Mouse (Mus musculus) T-cell, adult 2 months (primary cell): ENCODE results near the gene Fam207a.
A peak's percentile ranks its signal among the peaks of the same experiment; 100 is the strongest.

Source experiments
- DNase-seq: peaks from one replicate; pipeline ENCODE4 v3.0.0; 2022; ENCODE audit warnings: low spot score

Gene Fam207a

DNA sequence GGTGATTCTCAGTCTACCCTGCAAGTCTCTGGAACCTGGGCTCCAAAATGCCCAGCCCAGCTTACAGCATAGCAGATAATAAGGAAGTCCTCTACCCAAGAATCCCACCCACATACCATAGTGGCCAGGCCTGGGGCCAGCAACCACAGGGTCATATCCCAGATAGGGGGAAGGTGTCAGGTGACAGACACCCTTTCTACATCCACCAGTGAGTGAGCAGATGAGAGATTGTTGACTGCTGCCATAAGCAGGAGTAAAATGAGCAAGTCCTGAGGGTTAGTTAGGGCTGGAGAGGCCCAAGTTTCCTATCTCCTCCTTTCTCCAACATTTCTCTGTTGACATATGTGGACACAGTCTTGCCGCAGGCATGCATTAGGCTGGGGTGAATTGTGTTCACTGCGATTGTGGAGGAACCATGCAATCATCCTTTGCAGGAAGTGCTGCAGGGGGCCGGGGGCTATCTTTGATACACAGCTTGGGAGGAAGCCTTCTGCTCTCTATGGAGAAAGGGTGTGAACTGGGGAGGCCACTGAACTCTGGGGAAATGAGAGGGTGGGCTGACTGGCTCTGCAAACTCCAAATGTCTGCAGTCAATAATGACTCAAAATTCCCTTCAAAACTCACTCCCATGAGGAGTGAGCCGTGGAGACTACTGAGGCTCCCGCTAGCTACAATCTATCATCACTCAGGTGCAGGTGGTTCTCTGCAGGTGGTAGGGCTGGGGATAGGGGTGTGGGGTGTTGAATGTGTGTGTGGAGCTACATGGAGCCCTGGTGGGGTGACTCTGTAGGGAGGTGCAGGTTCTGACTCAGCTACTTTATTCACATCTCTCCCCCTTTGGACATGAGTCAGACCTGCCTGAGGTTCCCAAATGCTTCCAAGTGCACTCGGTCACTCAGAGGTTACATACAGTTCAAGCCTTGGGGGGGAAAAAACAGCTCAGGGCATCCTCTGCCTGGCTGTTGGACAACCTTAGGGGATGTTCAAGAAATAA lies 15.7 kb upstream of the Fam207a start:
- DNase-seq, result no peak

DNA sequence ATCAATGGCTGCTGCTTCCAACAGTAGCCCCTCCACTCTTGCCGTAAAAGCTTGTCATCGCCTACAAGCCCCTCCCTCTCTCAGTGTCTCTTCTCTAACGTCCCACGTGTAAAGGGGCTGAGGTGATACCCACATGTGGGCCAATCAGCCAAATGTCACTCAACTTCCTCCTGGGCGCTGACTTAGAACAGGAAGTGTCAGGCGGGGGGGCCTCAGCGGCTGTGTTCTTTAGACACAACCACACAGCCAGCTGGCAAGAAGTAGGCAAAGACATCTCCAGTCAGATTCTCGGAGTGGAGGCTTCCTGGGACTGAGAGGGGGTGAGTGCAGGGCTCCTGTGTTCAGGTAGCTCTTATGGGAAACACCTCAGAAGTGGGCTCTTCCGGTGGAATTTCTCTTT lies 14.6 kb upstream of the Fam207a start, which contains the start of gene Itgb2:
Gene Itgb2 (plus strand): TSS at position 113 of the 400 bp plus-strand sequence.
- DNase-seq, result peak; percentile 84

DNA sequence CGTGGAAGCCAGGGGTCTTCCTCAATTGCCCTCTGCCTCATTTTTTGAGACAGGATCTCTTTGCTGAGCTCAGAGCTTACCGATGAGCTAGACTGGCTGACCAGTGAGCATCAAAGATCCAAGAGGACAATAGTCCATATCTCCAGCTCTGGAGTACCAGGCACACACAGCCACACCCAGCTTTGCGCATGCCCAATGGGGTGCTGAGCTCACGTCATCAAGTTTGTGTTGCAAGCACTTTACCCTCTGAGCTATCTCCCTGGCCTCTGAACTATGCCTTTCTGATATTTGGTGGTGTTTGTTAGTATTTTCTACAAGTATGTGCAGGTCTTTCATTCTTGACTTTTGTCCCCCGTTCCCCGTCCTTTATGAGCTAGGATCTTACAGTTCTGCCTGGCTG lies 13.0 kb upstream of the Fam207a start:
- no peak for DNase-seq

DNA sequence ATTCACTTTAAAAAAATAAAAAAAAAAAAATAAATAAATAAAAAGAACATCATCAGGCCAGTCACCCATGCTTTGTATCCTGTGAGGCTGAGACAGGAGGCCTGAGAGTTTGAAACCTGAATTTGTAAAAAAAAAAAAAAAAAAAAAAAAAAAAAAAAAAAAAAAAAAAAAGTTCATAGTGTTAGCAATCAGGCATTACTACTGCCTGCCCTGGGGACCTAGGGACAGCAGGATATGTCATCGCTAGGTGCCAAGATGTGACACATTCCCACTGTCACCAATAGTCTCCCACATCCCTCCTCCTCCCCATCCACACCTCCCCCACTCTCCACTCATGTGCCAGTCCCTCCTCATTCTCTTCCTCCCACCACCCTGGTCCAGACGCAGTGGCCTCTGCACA lies 10.9 kb upstream of the Fam207a start:
- no peak for DNase-seq

DNA sequence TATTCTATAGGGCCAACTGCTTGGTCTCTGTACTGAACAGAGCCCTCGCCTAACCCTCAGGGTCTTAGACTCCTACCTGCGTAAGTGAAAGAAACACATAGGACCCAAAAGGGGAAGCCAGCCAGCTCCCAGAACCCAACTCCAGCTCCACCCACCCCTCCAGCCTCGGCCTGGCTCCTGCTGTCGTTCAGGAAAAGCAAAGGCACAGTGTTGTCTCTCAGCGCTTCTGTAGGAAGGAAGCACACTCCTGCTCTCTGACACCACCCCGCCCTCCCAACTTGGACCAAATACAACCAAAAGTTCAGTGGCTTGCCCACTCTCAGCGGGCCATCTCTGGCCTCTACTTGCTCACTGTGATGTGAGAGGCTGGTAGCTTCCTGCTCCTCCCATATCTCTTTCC lies 7.7 kb upstream of the Fam207a start:
- no peak for DNase-seq

DNA sequence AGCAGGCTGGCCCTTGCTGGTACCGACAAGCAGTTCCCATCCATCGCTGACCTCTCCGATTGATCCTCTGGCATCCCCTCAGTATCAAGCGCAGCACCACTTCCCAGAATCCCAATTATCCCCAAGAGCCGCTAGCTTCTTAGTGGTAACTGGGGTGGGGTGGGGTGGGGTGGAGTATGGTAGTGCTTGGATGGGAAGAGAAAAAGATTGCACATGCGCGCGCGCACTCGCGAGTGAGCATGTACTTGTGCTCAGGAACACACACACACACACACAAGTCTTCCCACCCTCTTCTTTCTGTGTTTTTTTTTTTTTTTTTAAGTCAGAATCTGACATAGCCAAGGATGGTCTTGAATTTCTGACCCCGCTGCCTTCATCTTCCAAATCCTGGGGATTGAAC lies 7.2 kb upstream of the Fam207a start:
- DNase-seq, result no peak

DNA sequence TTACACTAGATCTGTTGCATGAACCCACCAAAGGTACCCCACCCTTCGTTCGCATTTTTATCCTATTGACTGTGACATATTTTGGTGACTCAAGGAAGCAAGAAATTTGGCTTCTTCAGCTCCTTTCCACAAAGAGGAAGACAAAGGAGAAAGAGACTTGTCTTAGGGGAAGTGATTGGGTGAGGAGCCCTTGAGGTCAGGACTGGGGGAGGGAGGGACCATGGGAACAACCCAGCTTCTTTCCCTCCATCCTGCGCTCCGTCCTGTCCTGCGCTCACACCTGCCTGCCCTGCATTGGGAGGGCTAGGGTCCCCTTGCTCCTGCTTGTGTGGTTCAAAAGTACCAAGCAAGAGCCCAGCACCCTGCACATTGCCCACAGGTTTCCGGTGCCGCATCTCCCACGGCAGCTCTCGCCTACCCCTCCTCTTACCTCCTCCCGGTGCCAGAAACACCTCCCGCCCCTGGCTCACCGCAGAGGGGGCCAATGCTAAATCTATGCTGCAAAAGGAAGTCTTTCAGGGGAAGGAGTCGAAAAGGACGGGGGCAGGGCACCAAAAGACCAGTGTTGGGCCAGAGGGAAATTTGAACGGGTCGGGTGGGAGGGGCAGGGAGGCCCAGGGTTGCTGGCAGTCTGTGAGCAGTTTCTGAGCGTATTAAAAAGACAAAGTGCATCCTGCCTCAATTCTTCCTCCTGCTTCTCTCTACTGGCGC lies 6.6 kb upstream of the Fam207a start:
- DNase-seq, result peak; percentile 83

DNA sequence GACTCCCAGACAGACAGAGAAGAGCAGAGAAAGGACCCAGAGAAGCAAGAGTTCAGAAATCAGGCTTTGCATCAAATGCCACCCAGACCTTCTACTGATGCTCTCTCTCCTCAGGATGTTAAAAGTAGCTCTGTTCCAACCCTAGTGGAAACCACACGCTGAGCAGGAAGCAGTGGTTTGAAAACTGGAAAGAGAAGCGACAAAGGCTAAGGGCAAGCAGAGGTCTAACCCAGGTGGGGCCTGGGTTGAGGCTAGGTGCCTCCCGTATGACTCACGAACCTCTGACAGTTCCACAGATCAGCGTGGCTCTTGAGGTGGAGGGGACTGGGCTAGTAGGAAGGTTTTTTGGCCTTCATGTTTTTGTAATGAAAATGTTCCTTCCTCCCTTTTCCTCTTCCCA lies 4.9 kb upstream of the Fam207a start:
- peak; percentile 84 for DNase-seq

DNA sequence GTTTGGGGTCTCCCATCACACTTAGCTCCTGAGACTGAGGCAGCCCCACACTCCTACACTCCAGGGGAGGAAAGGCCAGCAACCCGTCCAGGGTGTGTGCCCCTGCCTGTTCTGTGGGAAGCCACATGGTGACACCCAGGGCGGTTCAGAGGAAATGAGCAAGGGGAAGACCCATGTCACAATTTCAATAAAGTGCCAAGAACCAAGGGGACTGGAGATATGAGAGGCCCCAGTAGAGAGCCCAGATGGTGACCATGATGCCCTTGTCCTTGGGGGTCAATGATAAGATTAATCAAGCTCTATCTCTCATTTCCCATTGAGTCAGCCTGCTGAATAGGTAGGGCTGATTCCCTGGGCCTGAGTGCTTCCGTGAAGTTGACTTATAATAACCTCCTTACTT lies 3.6 kb upstream of the Fam207a start:
- no peak for DNase-seq

DNA sequence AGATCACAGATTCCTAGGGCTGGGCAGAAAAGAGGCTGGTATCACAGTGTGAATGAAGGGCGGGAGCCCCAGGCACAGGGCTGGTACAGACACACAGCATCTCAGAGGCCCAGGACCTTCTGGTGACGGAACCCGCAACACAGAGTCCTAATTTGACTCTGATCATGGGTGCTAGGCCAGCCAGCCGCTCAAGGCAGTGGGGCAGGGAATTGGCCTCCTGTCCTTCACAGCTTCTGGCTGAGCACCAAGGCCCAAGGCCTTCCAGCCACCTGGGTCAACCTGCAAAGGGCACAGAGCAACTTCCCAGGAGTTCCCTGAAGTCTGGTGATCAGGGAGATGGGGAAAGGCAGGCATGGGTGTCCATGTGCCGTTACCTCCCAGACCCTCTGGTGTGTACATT lies 2.2 kb upstream of the Fam207a start:
- DNase-seq, result no peak

DNA sequence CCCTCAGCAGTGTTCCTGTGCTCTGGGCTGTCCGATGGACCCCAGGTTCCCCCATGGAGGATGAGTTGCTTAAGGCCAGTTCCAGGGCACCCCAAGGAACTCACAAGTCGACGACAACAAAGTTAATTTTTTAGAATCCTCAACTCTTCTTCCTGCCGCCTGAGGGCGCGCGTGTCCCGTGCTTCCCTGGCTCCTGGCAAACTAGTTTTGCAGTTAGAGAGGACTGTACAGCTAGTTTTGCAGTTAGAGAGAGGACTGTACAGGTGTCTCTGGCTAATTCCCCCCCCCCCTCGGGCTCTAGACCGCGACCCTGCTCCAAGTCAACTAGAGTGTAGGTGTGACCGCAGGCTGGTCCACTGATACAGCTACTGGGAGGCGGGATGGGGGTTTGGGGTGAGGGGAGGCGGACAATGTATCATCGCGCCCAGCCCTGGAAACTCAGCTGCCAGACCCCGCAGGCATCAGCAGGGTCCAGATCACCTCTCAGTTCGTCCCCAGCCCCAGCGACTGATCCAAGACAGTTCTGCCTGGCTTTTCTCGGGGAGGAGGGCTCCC lies 1.6 kb upstream of the Fam207a start:
- DNase-seq, result peak; percentile 81

DNA sequence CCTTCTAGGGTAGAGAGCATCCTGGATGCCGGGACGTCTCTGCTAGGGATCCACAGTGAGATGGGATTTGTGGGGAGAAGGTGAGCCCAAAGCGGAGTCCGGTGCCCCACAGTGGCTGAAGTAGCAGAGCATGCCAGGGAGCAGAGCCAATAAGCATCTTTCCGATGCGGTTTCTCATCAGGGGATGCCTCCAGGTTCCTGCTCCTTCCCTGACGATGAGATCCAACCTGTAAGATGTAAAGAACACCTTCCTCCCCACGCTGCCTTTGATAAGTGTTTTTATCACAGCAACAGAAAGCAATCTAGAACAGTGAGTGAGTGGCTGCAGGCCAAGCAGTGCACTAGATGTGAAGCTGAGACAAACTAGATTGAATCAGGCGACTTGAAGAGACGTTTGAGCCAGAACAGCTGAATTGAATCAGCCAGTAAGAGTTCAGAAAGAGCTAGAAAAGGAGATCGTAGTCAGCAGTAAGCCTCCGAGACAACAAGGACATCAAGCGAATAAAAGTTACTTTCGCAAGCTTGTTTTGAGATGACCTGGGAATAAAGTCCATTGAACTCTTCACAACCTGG lies 880 bp upstream of the Fam207a start:
- no peak for DNase-seq

DNA sequence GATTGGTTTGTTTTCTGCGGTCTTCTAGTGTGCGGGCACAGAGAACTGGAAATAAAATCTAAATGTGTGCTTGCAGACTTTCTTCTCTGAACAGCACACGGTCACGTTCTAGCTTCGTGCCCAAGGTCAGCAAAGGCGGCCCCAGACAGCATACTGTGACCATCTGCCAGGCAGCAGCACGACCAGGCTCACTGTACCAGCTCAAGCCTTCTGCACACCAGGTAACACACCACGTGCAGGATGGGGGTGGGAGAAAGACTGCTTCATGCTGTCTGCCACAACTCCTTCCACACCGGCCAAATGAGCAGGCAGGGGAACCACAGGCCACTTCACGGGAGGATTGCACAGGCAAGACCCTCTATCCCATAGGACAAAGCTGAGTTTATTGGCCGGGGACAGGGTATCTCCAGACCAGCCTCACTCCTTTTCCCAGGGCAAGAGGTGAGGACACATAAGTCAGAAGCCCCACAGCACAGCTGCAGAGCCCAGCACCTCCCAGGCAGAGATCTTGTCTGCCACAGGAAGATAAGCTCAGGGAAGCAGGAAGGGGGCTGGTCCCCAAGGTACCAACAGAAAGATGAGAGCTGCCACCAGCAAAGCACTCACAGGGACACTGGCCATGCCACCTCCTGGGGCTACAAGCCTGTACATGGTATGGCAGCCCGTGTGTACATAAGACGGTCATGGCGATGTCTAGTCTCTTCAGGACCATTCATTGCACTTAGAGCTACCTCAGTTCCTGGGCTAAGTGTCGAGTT lies 5.2 kb downstream of the Fam207a start:
- DNase-seq, result no peak

DNA sequence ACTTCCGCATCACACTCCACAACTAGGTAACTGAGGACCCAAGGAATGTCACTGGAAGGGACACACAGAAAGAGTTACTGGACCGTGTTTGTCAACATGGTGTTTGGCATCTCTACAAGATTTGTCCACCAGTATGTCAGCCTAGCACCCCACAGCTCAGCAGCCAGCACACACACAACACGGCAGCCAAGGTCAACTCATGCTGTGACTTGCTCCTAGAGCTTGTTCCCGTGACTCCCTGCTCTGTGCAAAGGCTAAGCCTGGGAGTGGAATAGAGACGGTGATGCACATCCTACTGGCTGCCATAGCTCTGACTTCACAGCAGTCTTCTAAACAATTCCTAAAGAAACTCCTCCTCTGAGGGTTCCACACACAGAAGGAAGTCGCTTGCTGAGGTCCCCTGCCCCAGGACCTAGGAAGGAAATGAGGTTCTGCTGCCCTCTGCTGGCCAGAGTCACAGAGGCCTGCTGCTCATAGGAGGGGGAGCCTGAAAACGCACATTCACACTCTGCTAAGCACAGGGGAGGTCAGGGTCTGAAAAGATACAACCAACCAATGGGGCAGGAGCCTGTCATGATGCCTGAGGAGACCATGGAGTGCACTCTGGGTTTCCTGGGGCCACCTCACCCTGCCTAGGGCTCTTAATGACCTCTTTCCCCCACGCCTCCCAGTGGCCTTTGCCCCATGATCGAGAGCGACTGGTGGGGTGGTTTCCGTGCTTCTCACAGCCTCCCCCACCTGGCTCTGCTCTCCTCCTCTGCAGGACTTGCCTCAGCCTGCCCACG lies 6.0 kb downstream of the Fam207a start:
- DNase-seq, result peak; percentile 69

DNA sequence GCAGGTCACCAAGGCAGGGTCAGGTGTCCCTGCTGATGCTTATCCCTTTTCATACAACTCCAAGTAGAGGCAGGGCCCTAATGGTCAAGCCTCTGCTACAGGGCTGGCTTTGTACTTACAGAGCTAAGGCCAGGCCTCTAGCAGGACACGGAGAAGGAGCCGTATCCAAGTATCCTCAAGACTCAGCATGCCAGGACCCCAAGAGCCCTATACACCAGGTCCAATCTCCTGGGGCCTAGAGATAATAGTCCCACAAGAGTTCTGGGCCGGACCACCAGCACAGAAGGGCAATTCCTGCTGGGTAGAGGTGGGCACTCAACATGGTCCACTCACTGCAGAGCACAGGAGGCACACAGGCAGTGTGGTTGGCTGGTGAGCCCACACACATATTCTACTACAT lies 6.8 kb downstream of the Fam207a start:
- no peak for DNase-seq

DNA sequence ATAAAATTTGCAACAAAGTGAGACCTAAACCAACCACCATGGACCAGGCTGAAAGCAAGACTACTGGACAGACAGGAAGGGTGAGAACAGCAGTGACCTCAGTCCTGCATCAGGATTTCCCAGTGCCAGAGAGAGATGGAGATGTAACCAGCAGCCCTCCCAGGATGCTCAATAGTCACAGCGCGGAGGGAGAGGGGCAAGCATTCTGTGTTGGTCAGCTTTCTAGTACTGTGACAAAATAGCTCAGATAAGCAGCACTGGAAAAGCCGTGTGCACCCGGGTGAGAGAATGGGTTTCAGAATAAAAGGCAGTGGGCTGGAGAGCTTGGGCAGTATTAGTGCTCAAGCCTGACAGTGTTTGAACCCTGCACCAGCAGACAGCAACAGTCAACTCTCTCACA lies 7.8 kb downstream of the Fam207a start:
- DNase-seq, result no peak

DNA sequence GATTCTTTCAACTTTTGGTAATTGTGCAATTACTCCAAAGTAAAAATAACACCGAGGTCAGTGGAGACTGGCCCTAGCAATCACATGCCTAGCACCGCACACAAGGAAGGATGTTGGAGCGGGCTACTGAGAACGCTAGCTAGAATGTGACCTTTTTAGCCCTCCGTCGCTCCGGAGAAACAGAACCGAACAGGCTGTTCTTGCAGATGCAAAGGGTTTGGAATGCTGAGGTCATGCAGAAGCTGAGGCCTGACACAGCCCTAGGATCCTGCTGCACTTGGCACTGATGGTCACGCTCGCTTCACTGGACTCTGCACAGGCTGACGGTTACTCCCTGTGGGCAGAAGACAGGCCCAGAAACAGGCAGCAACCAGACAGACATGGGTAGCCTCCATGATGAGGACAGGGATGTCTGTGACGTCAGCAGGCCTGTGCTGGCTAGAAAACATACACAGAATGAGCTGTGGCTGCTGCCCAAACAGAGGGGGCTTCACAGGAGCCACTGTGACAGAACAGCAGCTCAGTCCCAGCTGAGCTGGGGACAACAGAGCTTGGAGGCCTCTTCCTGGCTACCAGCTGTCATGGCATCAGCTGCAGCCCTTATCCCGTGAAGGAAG lies 8.5 kb downstream of the Fam207a start:
- DNase-seq, result no peak

DNA sequence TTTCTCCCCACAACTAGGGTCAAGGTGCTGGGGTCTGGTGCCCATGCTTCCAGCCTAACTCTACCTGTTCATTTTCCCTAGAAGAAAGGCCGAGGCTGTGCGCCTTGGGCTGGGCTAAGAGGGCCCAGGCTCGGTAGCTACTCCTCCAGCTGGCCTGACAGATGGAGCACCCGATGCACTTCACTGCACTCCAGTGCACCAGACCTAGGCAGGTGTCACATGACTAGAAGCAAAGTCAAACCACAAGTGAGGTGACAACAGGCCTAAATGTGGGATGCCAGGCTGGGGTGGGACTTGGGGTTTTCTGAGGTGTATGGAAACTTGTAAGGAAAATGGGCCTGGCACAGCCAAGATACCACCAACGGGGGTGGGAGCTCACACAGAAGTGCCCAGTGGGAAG lies 9.1 kb downstream of the Fam207a start:
- no peak for DNase-seq

DNA sequence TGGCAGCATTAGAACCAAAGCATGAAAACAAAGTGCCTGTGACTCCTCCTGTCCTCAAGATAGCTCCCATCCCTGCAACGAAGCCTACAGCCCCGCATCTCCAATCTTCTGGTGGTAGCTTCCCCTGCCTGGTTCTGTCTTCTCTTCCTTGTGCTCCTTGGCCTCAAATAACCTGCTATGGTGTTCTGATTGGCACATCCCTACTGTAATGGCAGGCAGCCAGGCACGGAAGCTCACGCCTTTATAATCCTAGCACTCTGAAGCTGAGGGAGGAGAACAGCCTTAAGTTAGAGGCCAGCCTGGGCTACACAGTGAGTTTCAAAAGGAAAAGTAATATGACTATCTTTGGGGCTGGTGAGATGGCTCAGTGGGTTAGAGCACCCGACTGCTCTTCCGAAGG lies 11.4 kb downstream of the Fam207a start:
- no peak for DNase-seq
